Mouse (Mus musculus) layer of hippocampus, adult 11-12 months (tissue): ENCODE measurements at regions not wholly inside any gene's neighbourhood (a gene's known extent, or its start where the extent isn't known, plus 50 kb on each side); places are given as distances from the start of the nearest gene placed in this dataset.
"Not testable (repeated sequence)": the region's sequence is repeated elsewhere in the genome, so short reads cannot be mapped to it uniquely, and the experiment has no call there.

Experiments
- DNase-seq: peaks from one replicate; pipeline ENCODE4 v3.0.0; 2022; ENCODE audit warnings: low spot score

GRCm38 (mm10) chr16:76958597-76959392, 54.7 kb upstream of the Usp25 start:
- DNase-seq, result no peak

GRCm38 (mm10) chr16:76957491-76957890, 56.0 kb upstream of the Usp25 start:
- no peak for DNase-seq

- DNase-seq, result no peak
Observed at GRCm38 (mm10) chr16:76957090-76957489, 56.4 kb upstream of the Usp25 start.

GRCm38 (mm10) chr16:76950836-76951486, 62.5 kb upstream of the Usp25 start:
- peak; percentile 34 for DNase-seq

GRCm38 (mm10) chr16:76947011-76947410, 66.5 kb upstream of the Usp25 start:
- no peak for DNase-seq

- DNase-seq, result no peak
Observed at GRCm38 (mm10) chr16:76938128-76938527, 75.4 kb upstream of the Usp25 start.

GRCm38 (mm10) chr16:76927901-76928300, 85.6 kb upstream of the Usp25 start:
- no peak for DNase-seq

GRCm38 (mm10) chr16:76920137-76920536, 93.4 kb upstream of the Usp25 start:
- not testable (repeated sequence) for DNase-seq

- DNase-seq, result no peak
Observed at GRCm38 (mm10) chr16:76918598-76918997, 94.9 kb upstream of the Usp25 start.

GRCm38 (mm10) chr16:76914311-76914710, 99.2 kb upstream of the Usp25 start:
- DNase-seq, result no peak

GRCm38 (mm10) chr16:76905205-76905996, 108.1 kb upstream of the Usp25 start:
- DNase-seq, result no peak

GRCm38 (mm10) chr16:76899083-76899482, 114.4 kb upstream of the Usp25 start:
- DNase-seq, result no peak

GRCm38 (mm10) chr16:76896305-76896704, 117.2 kb upstream of the Usp25 start:
- no peak for DNase-seq

- DNase-seq, result no peak
Observed at GRCm38 (mm10) chr16:76895781-76896180, 117.7 kb upstream of the Usp25 start.

- no peak for DNase-seq
Observed at GRCm38 (mm10) chr16:76878576-76878975, 134.9 kb upstream of the Usp25 start.

GRCm38 (mm10) chr16:76875397-76876018, 138.0 kb upstream of the Usp25 start:
- no peak for DNase-seq

- no peak for DNase-seq
Observed at GRCm38 (mm10) chr16:76866465-76866802, 147.1 kb upstream of the Usp25 start.

- DNase-seq, result peak; percentile 60
Observed at GRCm38 (mm10) chr16:76865731-76866464, 147.6 kb upstream of the Usp25 start.

- DNase-seq, result no peak
Observed at GRCm38 (mm10) chr16:76864392-76864791, 149.1 kb upstream of the Usp25 start.

GRCm38 (mm10) chr16:76855797-76856196, 157.7 kb upstream of the Usp25 start:
- DNase-seq, result no peak

GRCm38 (mm10) chr16:76851396-76851795, 162.1 kb upstream of the Usp25 start:
- DNase-seq, result no peak

GRCm38 (mm10) chr16:76837450-76837849, 176.1 kb upstream of the Usp25 start:
- no peak for DNase-seq
